Mouse (Mus musculus) olfactory bulb, adult 2 months (tissue): ENCODE measurements at regions not wholly inside any gene's neighbourhood (a gene's known extent, or its start where the extent isn't known, plus 50 kb on each side); places are given as distances from the start of the nearest gene placed in this dataset.

Experiments
- CTCF ChIP-seq: fragments of 200-500 bp; IDR thresholded peaks from 2 replicates; pipeline ENCODE4 v1.5.1; 2012; ENCODE audit warnings: low read depth, mild to moderate bottlenecking, low read length, moderate library complexity; ENCODE audit not compliant: insufficient read depth
- POLR2A ChIP-seq: fragments of 200-500 bp; IDR thresholded peaks from 2 replicates; pipeline ENCODE4 v1.6.1; 2012; ENCODE audit warnings: mild to moderate bottlenecking, low read depth, low read length, moderate library complexity; ENCODE audit not compliant: insufficient read depth

GRCm38 (mm10) chr2:75000368-75000796 lies 174.8 kb downstream of the Mtx2 start:
- TF ChIP-seq CTCF, result no peak
- no peak for TF ChIP-seq POLR2A
